Mouse (Mus musculus) limb, embryonic 14.5 days (tissue): Measurements from ENCODE around the gene Arid1a. TPM values are rescaled to one million over a fixed set of nuclear protein-coding genes. Genes with fewer than 3 reads are reported as not detected.

Experiments used
- ATAC-seq: fragments of 200-750 bp; cut with Nextera tagmentation; 2 replicates; pipeline ENCODE4 v1.8.0; 2017; ENCODE audit warnings: low read depth, moderate number of reproducible peaks, moderate TSS enrichment; ENCODE audit not compliant: low FRiP score
- DNase-seq: peaks from one replicate; pipeline ENCODE4 v3.0.0-alpha.2; 2015; ENCODE audit warnings: low spot score
- H3K27ac ChIP-seq: fragments of 300-500 bp; sonication (generic); replicated peaks from 2 replicates; pipeline ENCODE4 v1.5.1; 2014; ENCODE audit warnings: low read depth, mild to moderate bottlenecking, low read length, moderate library complexity, mixed read lengths
- H3K27me3 ChIP-seq: fragments of 300-500 bp; sonication (generic); 2 replicates; pipeline ENCODE4 v1.6.1; 2014; ENCODE audit warnings: low read length, mixed read lengths; ENCODE audit not compliant: control insufficient read depth, insufficient read depth
- H3K36me3 ChIP-seq: fragments of 300-500 bp; sonication (generic); 2 replicates; pipeline ENCODE4 v1.6.1; 2014; ENCODE audit warnings: mild to moderate bottlenecking, low read length, moderate library complexity, mixed read lengths; ENCODE audit not compliant: control insufficient read depth, insufficient read depth
- H3K4me1 ChIP-seq: fragments of 300-500 bp; sonication (generic); 2 replicates; pipeline ENCODE4 v1.6.1; 2014; ENCODE audit warnings: antibody characterized with exemption, low read length, mixed read lengths; ENCODE audit not compliant: control insufficient read depth, insufficient read depth
- H3K4me2 ChIP-seq: fragments of 300-500 bp; sonication (generic); replicated peaks from 2 replicates; pipeline ENCODE4 v1.6.1; 2014; ENCODE audit warnings: low read depth, mild to moderate bottlenecking, low read length, moderate library complexity; ENCODE audit not compliant: severe bottlenecking
- H3K4me3 ChIP-seq: fragments of 300-500 bp; sonication (generic); replicated peaks from 2 replicates; pipeline ENCODE4 v1.5.1; 2014; ENCODE audit warnings: low read length
- H3K9ac ChIP-seq: fragments of 300-500 bp; sonication (generic); 2 replicates; pipeline ENCODE4 v1.6.1; 2014; ENCODE audit warnings: mild to moderate bottlenecking, low read depth, low read length, moderate library complexity; ENCODE audit not compliant: severe bottlenecking
- H3K9me3 ChIP-seq: fragments of 300-500 bp; sonication (generic); 2 replicates; pipeline ENCODE4 v1.6.1; 2016; ENCODE audit warnings: low read length; ENCODE audit not compliant: control insufficient read depth
- POLR2A ChIP-seq: fragments of 200-500 bp; IDR thresholded peaks from 2 replicates; pipeline ENCODE4 v1.8.0; 2012; ENCODE audit warnings: inconsistent platforms, mild to moderate bottlenecking, moderate library complexity, borderline replicate concordance; ENCODE audit not compliant: insufficient read depth, insufficient read length; ENCODE audit errors: extremely low read depth
- WGBS: fragments of 180-500 bp; shearing (Covaris S2); extraction: QIAGEN DNeasy Blood & Tissue Kit; methylation state at CpG from one replicate; pipeline ENCODE4 v1.1.7; 2014; 5-methylcytosine and 5-hydroxymethylcytosine counted together
- polyA plus RNA-seq, 2 experiments: library from polyadenylated mRNA; depleted of rRNA in 1 of 2; stranded (reverse) in 1 of 2; unstranded in 1 of 2; fragments of >200 nt; fragmentation: Nextera tagmentation in 1 of 2; extraction: Ambion mirVana in 1 of 2; gene quantifications; 2 replicates each; pipeline versions ENCODE4 v1.2.1 to v1.2.3; 2012 to 2014

The Arid1a gene
- polyA plus RNA-seq, 2 experiments = 33.3 to 70.8 TPM

- peak within 1 kb of the TSS; percentile 69 for H3K4me3 ChIP-seq
- peak within 1 kb of the TSS; percentile 85 for H3K9ac ChIP-seq
- no peaks in the 10 kb centered on the region for H3K9me3 ChIP-seq
- peak within 1 kb of the TSS; percentile 93 for H3K27ac ChIP-seq
- TF ChIP-seq POLR2A = no peak; the same call in 1 of the 2 replicates
- WGBS = under 1% methylated on average over 53 of the region's 76 CpGs
- peaks cover 28% of the 10 kb centered on the region for H3K4me1 ChIP-seq
- DNase-seq (peak; percentile 91), ATAC-seq (peak; percentile 90)
- H3K4me2 ChIP-seq = peak within 1 kb of the TSS; percentile 65
- no peaks in the 10 kb centered on the region for H3K27me3 ChIP-seq
- 0 out of 2 replicates have a peak, but pooled peaks cover 10% of the 10 kb centered on the region for H3K36me3 ChIP-seq
Observed at GRCm38 (mm10) chr4:133671881-133672844, 84.4 kb downstream of the Arid1a start, which contains the start of gene Pigv. Pigv (minus strand) TSS chr4:133672647.

- Histone ChIP-seq H3K4me3 (peak overlapping the region; percentile 69), H3K9me3 (no peaks in the 10 kb centered on the region), H3K4me1 (peaks cover 28% of the 10 kb centered on the region), H3K27me3 (no peaks in the 10 kb centered on the region), H3K27ac (peak overlapping the region; percentile 93), H3K36me3 (0 out of 2 replicates have a peak, but pooled peaks cover 15% of the 10 kb centered on the region), H3K4me2 (peak overlapping the region; percentile 65), H3K9ac (peak overlapping the region; percentile 85)
- ATAC-seq = no peak
- WGBS = 4% methylated on average over 11 of the region's 13 CpGs
- DNase-seq = peak; percentile 92
- no peak for TF ChIP-seq POLR2A
Observed at GRCm38 (mm10) chr4:133671184-133671880, 85.2 kb downstream of the Arid1a start.

GRCm38 (mm10) chr4:133669652-133670210, 86.8 kb downstream of the Arid1a start:
- 57% methylated on average over 6 of the region's 6 CpGs for WGBS
- H3K4me3 ChIP-seq = no peak overlapping the region

GRCm38 (mm10) chr4:133668537-133668936, 88.0 kb downstream of the Arid1a start:
- no peak overlapping the region for H3K4me3 ChIP-seq
- H3K36me3 ChIP-seq = peaks cover 28% of the 10 kb centered on the region
- H3K27me3 ChIP-seq = no peaks in the 10 kb centered on the region
- no peak for DNase-seq
- WGBS = 73% methylated on average over 3 of the region's 3 CpGs
- no peak overlapping the region for H3K27ac ChIP-seq
- H3K4me2 ChIP-seq = no peak overlapping the region
- H3K4me1 ChIP-seq = peaks cover 13% of the 10 kb centered on the region; the same call in 1 of the 2 replicates
- no peaks in the 10 kb centered on the region for H3K9me3 ChIP-seq
- no peak for ATAC-seq
- no peak overlapping the region for H3K9ac ChIP-seq
- TF ChIP-seq POLR2A = no peak

More at GRCm38 (mm10) chr4:133669652-133670210, 86.8 kb downstream of the Arid1a start:
- DNase-seq (no peak), ATAC-seq (no peak)
- Histone ChIP-seq H3K36me3 (peaks cover 21% of the 10 kb centered on the region), H3K4me2 (no peak overlapping the region), H3K27ac (no peak overlapping the region), H3K27me3 (no peaks in the 10 kb centered on the region), H3K9ac (no peak overlapping the region), H3K4me1 (peaks cover 18% of the 10 kb centered on the region; the same call in 1 of the 2 replicates), H3K9me3 (no peaks in the 10 kb centered on the region)
- no peak for TF ChIP-seq POLR2A

GRCm38 (mm10) chr4:133666199-133666598, 90.4 kb downstream of the Arid1a start:
- Histone ChIP-seq H3K9ac (no peak overlapping the region), H3K27ac (no peak overlapping the region), H3K27me3 (no peaks in the 10 kb centered on the region), H3K4me2 (no peak overlapping the region), H3K36me3 (peaks cover 37% of the 10 kb centered on the region), H3K9me3 (no peaks in the 10 kb centered on the region), H3K4me3 (no peak overlapping the region), H3K4me1 (peaks cover 8% of the 10 kb centered on the region; the same call in 1 of the 2 replicates)
- no peak for TF ChIP-seq POLR2A
- WGBS = 77% methylated on average over 6 of the region's 6 CpGs
- no peak for ATAC-seq
- DNase-seq = no peak
